In genomic region chr16:32371351-32371750, GRCm38 (mm10) we compare ENCODE assay signal across 10 mouse cellular contexts. TPM values are rescaled to one million over a fixed set of nuclear protein-coding genes. Genes with fewer than 3 reads are reported as not detected.
DNase-seq lines count a peak whose midpoint lies in the region; ATAC-seq lines count a peak whose summit lies in the region.
"Had no signal": no experiment of that assay in that cellular context is flagged by ENCODE, and none has a peak within 500 bp of the region (broad histone marks: within the 10 kb centered on the region; RNA-seq: fewer than 3 reads in every experiment).

No protein-coding gene starts in this region.

- H3K9ac ChIP-seq in kidney, embryonic 15.5 days: no peak overlapping the region
- H3K9ac ChIP-seq in limb, embryonic 11.5 days (ENCODE audit: low read length): no peak overlapping the region
- H3K9ac ChIP-seq: midbrain, embryonic 12.5 days had no signal

- peak; percentile 27 for DNase-seq in kidney, adult 11 months
- DNase-seq in ES-CJ7 (ENCODE audit: low read depth, low spot score): peak; percentile 24
- DNase-seq in adipocyte (ENCODE audit: low spot score): peak; percentile 49
- DNase-seq in gastrocnemius, postnatal 10 days: peak; percentile 33
- peak; percentile 39 for DNase-seq in limb, embryonic 11.5 days (ENCODE audit: low spot score)
- peak; percentile 4 to 40 for DNase-seq in thymus, postnatal 10 days (ENCODE audit: low spot score in 2 of 2)
- no peak for DNase-seq in ovary, postnatal 14 days (ENCODE audit: low spot score)

- H3K27me3 ChIP-seq in kidney, embryonic 15.5 days: no peaks in the 10 kb centered on the region
- H3K27me3 ChIP-seq in limb, embryonic 11.5 days (ENCODE audit: control insufficient read depth, insufficient read depth, low read length): no peaks in the 10 kb centered on the region
- H3K27me3 ChIP-seq: midbrain, embryonic 12.5 days had no signal

- peaks cover 74% of the 10 kb centered on the region for H3K36me3 ChIP-seq in kidney, embryonic 15.5 days
- peaks cover 8% of the 10 kb centered on the region for H3K36me3 ChIP-seq in limb, embryonic 11.5 days (ENCODE audit: control insufficient read depth, insufficient read depth, low read length)

- H3K4me2 ChIP-seq in kidney, embryonic 15.5 days: no peak overlapping the region
- no peak overlapping the region for H3K4me2 ChIP-seq in limb, embryonic 11.5 days (ENCODE audit: low read depth, severe bottlenecking)
- H3K4me2 ChIP-seq: midbrain, embryonic 12.5 days had no signal

- WGBS in kidney, embryonic 15.5 days: 91% methylated on average over 4 of the region's 4 CpGs
- WGBS in limb, embryonic 11.5 days: 81% methylated on average over 4 of the region's 4 CpGs

- H3K4me3 ChIP-seq in kidney, embryonic 15.5 days (replicated peaks): no peak overlapping the region
- no peak overlapping the region for H3K4me3 ChIP-seq in limb, embryonic 11.5 days (ENCODE audit: low read depth, low read length)
- H3K4me3 ChIP-seq: midbrain, embryonic 12.5 days had no signal

- no peak for ATAC-seq in kidney, embryonic 15.5 days (replicated peaks; ENCODE audit: low FRiP score)
- ATAC-seq in limb, embryonic 11.5 days (ENCODE audit: insufficient number of reproducible peaks, low FRiP score, low TSS enrichment, low read depth): no peak

- H3K4me1 ChIP-seq in kidney, embryonic 15.5 days: no peaks in the 10 kb centered on the region
- H3K4me1 ChIP-seq in limb, embryonic 11.5 days (ENCODE audit: control insufficient read depth, insufficient read depth, low read length): no peaks in the 10 kb centered on the region
- H3K4me1 ChIP-seq: midbrain, embryonic 12.5 days had no signal

- H3K27ac ChIP-seq in kidney, embryonic 15.5 days: no peak overlapping the region
- no peak overlapping the region for H3K27ac ChIP-seq in limb, embryonic 11.5 days (replicated peaks; ENCODE audit: low read depth, low read length)
- H3K27ac ChIP-seq: midbrain, embryonic 12.5 days had no signal

- H3K9me3 ChIP-seq in kidney, embryonic 15.5 days (replicated peaks): no peaks in the 10 kb centered on the region
- no peaks in the 10 kb centered on the region for H3K9me3 ChIP-seq in limb, embryonic 11.5 days (ENCODE audit: control insufficient read depth, low read length)
- H3K9me3 ChIP-seq: midbrain, embryonic 12.5 days had no signal

RNA-seq across cellular contexts. Expression of gene Tm4sf19, which starts 29.0 kb away (rescaled TPM):
- 0.55 TPM in 1 of 2 replicates, not detected in the other for polyA plus RNA-seq in kidney, embryonic 15.5 days (2015; fragmentation: Nextera tagmentation; extraction: Ambion mirVana)
- 1 to 10 TPM in 1 of 2 experiments, not detected in 1; 1.2 TPM for total RNA-seq in gastrocnemius, postnatal 10 days (2021)
- not detected in 2 replicates for polyA plus RNA-seq in limb, embryonic 11.5 days (2014; fragmentation: Nextera tagmentation; extraction: Ambion mirVana)
- total RNA-seq: common myeloid progenitor, adult 5-6 weeks had no signal
- polyA plus RNA-seq: midbrain, embryonic 12.5 days had no signal

RNA-seq across cellular contexts. Expression of gene Ubxn7, which starts 39.3 kb away (rescaled TPM):
- 25.4 and 27.3 TPM in 2 replicates for polyA plus RNA-seq in kidney, embryonic 15.5 days (2015; fragmentation: Nextera tagmentation; extraction: Ambion mirVana)
- 10 to 100 TPM; 25.3 to 31.1 TPM for total RNA-seq in gastrocnemius, postnatal 10 days (2021)
- 28.0 and 30.0 TPM in 2 replicates for polyA plus RNA-seq in limb, embryonic 11.5 days (2014; fragmentation: Nextera tagmentation; extraction: Ambion mirVana)

RNA-seq across cellular contexts. Expression of gene Tctex1d2, which starts 48.2 kb away (rescaled TPM):
- 32.0 and 33.6 TPM in 2 replicates for polyA plus RNA-seq in kidney, embryonic 15.5 days (2015; fragmentation: Nextera tagmentation; extraction: Ambion mirVana)
- 1 to 10 TPM; 4.7 to 5.6 TPM for total RNA-seq in gastrocnemius, postnatal 10 days (2021)
- 32.1 and 36.1 TPM in 2 replicates for polyA plus RNA-seq in limb, embryonic 11.5 days (2014; fragmentation: Nextera tagmentation; extraction: Ambion mirVana)

RNA-seq across cellular contexts. Expression of gene Pcyt1a, which starts 59.4 kb away (rescaled TPM):
- polyA plus RNA-seq in kidney, embryonic 15.5 days (2015; fragmentation: Nextera tagmentation; extraction: Ambion mirVana): 35.8 and 41.3 TPM in 2 replicates
- 10 to 100 TPM; 66.5 to 68.7 TPM for total RNA-seq in gastrocnemius, postnatal 10 days (2021)
- 35.6 and 37.0 TPM in 2 replicates for polyA plus RNA-seq in limb, embryonic 11.5 days (2014; fragmentation: Nextera tagmentation; extraction: Ambion mirVana)
